Mouse (Mus musculus): Measurements from ENCODE around the gene Crlf3.

DNA sequence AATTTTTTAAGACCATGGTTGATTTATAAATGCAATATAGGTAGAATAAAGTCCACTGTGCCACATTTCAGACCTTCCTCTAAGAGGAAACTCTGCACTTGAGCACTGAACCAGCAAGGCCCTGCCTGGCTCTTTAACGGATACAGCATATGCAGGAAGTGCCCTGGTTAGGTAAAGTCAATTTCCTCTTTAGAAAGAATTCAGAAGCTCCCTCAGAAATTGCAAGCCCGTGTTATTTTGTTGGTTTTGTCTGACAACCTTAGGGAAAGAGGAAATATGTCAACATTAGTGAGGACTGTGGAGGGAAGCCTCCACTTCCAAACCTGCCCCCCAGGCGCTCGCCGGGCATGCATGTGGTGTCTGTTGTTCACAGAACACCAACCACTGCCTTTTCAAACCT is 13.2 kb downstream of the Crlf3 start:
- no peak for TF ChIP-seq CTCF (IDR thresholded peaks at IDR 0.05; ENCODE audit: extremely low read depth, insufficient read depth, insufficient read length, insufficient replicate concordance)
- no peak for TF ChIP-seq POLR2A (IDR thresholded peaks at IDR 0.05; ENCODE audit: low read depth, low read length)
